In the genomic region with DNA sequence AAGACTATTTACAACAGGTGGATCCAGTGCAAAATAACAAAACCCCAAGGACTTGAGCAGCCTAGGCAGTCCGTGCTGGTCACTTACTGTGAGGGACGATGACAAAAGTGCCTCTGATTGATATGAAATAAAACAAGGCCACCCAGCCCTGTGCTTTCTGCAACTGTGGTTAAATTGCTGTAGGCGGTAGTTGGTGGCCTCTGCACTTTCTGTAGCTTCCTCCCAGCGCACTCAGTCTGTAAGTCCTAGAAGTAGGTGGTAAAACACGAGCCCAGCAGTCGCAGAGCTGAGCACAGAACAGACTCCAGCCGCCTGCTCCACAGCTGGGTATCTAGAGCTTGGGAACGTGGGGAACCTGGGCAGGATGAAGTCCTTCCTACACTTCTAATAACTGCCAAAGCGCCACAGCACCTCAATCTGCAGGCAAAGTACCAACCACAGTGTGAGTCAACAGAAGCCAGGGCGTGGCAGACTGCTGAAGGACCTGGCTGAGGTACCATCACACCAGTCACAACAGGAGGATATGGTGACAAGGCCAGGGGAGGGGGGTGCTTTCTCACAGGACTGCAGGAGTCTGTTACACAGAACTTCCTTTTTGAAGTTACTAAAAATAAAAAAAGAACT, we compare ENCODE assay signal across 20 mouse cellular contexts. TPM values are rescaled to one million over a fixed set of nuclear protein-coding genes. Genes with fewer than 3 reads are reported as not detected.
DNase-seq lines count a peak whose midpoint lies in the region; ATAC-seq lines count a peak whose summit lies in the region.
"Had no signal": no experiment of that assay in that cellular context is flagged by ENCODE, and none has a peak within 500 bp of the region (broad histone marks: within the 10 kb centered on the region; RNA-seq: fewer than 3 reads in every experiment).

No protein-coding gene starts in this region.

- 0 out of 2 replicates have a peak, but pooled peaks cover 14% of the 10 kb centered on the region for H3K36me3 ChIP-seq in intestine, embryonic 15.5 days
- no peaks in the 10 kb centered on the region for H3K36me3 ChIP-seq in intestine, embryonic 16.5 days (ENCODE audit: control insufficient read depth, insufficient read depth, low read length)
- peaks cover 45% of the 10 kb centered on the region for H3K36me3 ChIP-seq in megakaryocyte, embryonic 14.5 days (replicated peaks; ENCODE audit: low read length)

- H3K27ac ChIP-seq in intestine, embryonic 15.5 days: no peak overlapping the region
- H3K27ac ChIP-seq in intestine, embryonic 16.5 days (ENCODE audit: low read length): no peak overlapping the region
- H3K27ac ChIP-seq: forebrain, embryonic 10.5 days; heart, adult 2 months; hindbrain, embryonic 15.5 days; limb, embryonic 12.5 days; midbrain, embryonic 15.5 days; neural tube, embryonic 13.5 days had no signal

- ATAC-seq in intestine, embryonic 15.5 days: 0 out of 2 replicates have a peak, but pooled peaks have one; percentile 25
- no peak for ATAC-seq in intestine, embryonic 16.5 days
- ATAC-seq in CD4-positive, CD25-positive, alpha-beta regulatory T cell, adult 4 months: peak; percentile 87
- no peak; the same call in 1 of the 2 replicates for ATAC-seq in frontal cortex, adult (ENCODE audit: low TSS enrichment)
- ATAC-seq: midbrain, embryonic 15.5 days had no signal

- peak; percentile 74 for DNase-seq in induced T-regulatory cell, adult 2 months (ENCODE audit: low read depth)
- DNase-seq in layer of hippocampus, adult 9-10 months (ENCODE audit: low spot score): no peak
- no peak for DNase-seq in left cerebral cortex, adult 11 months (ENCODE audit: low spot score)
- DNase-seq: B cell, adult 2 months; cerebellum, adult 11-12 months; heart, adult 2 months; kidney, adult 9 months; lung, postnatal 10 days; thymus, adult 18-20 months had no signal

- no peaks in the 10 kb centered on the region for H3K9me3 ChIP-seq in intestine, embryonic 15.5 days
- no peaks in the 10 kb centered on the region for H3K9me3 ChIP-seq in intestine, embryonic 16.5 days (ENCODE audit: control insufficient read depth, low read length)
- no peaks in the 10 kb centered on the region for H3K9me3 ChIP-seq in megakaryocyte, embryonic 14.5 days
- H3K9me3 ChIP-seq: forebrain, embryonic 10.5 days; G1E; hindbrain, embryonic 15.5 days; limb, embryonic 12.5 days; midbrain, embryonic 15.5 days; neural tube, embryonic 13.5 days had no signal

- no peak overlapping the region for H3K4me3 ChIP-seq in intestine, embryonic 15.5 days (replicated peaks)
- H3K4me3 ChIP-seq in intestine, embryonic 16.5 days (ENCODE audit: low read length): no peak overlapping the region
- H3K4me3 ChIP-seq in megakaryocyte, embryonic 14.5 days (replicated peaks): peak overlapping the region; percentile 59
- H3K4me3 ChIP-seq: forebrain, embryonic 10.5 days; heart, adult 2 months; hindbrain, embryonic 15.5 days; limb, embryonic 12.5 days; midbrain, embryonic 15.5 days; neural tube, embryonic 13.5 days had no signal

- no peak overlapping the region for H3K9ac ChIP-seq in intestine, embryonic 15.5 days
- H3K9ac ChIP-seq in intestine, embryonic 16.5 days (ENCODE audit: low read depth, low read length): no peak overlapping the region
- H3K9ac ChIP-seq: hindbrain, embryonic 15.5 days; limb, embryonic 12.5 days; midbrain, embryonic 15.5 days; neural tube, embryonic 13.5 days had no signal

- H3K4me2 ChIP-seq in intestine, embryonic 15.5 days (replicated peaks): no peak overlapping the region
- H3K4me2 ChIP-seq in intestine, embryonic 16.5 days (ENCODE audit: low read depth, low read length): no peak overlapping the region
- H3K4me2 ChIP-seq: hindbrain, embryonic 15.5 days; limb, embryonic 12.5 days; midbrain, embryonic 15.5 days; neural tube, embryonic 13.5 days had no signal

- H3K27me3 ChIP-seq in intestine, embryonic 15.5 days (replicated peaks): no peaks in the 10 kb centered on the region
- H3K27me3 ChIP-seq in intestine, embryonic 16.5 days (replicated peaks; ENCODE audit: control insufficient read depth, insufficient read depth, low read length): no peaks in the 10 kb centered on the region
- H3K27me3 ChIP-seq in megakaryocyte, embryonic 14.5 days (replicated peaks): no peaks in the 10 kb centered on the region
- H3K27me3 ChIP-seq: hindbrain, embryonic 15.5 days; limb, embryonic 12.5 days; midbrain, embryonic 15.5 days; neural tube, embryonic 13.5 days had no signal

- 82% methylated on average over 10 of the region's 10 CpGs for WGBS in intestine, embryonic 15.5 days
- WGBS in intestine, embryonic 16.5 days: 88% methylated on average over 10 of the region's 10 CpGs

- no peaks in the 10 kb centered on the region for H3K4me1 ChIP-seq in intestine, embryonic 15.5 days (replicated peaks)
- H3K4me1 ChIP-seq in intestine, embryonic 16.5 days (ENCODE audit: control insufficient read depth, insufficient read depth, low read length): no peaks in the 10 kb centered on the region
- H3K4me1 ChIP-seq in megakaryocyte, embryonic 14.5 days: peaks cover 14% of the 10 kb centered on the region
- H3K4me1 ChIP-seq: forebrain, embryonic 10.5 days; hindbrain, embryonic 15.5 days; limb, embryonic 12.5 days; midbrain, embryonic 15.5 days; neural tube, embryonic 13.5 days had no signal

RNA-seq across cellular contexts. Expression of gene Atg14, which starts 29.0 kb away (rescaled TPM):
- 10.3 and 12.4 TPM in 2 replicates for polyA plus RNA-seq in intestine, embryonic 15.5 days (2015; fragmentation: Nextera tagmentation; extraction: Ambion mirVana)
- 11.4 and 11.7 TPM in 2 replicates for polyA plus RNA-seq in intestine, embryonic 16.5 days (2015; fragmentation: Nextera tagmentation; extraction: Ambion mirVana)
- 10 to 100 TPM; 12.9 to 23.0 TPM for polyA plus RNA-seq in CD4-positive, CD25-positive, alpha-beta regulatory T cell, adult 4 months (2017; shearing (Covaris generic))
- polyA plus RNA-seq in megakaryocyte, embryonic 14.5 days (2012; ENCODE audit: insufficient read depth, low replicate concordance): 0.28 TPM in 1 of 2 replicates, not detected in the other

Comparison
In these comparisons a context has a peak if more than half of its experiments do, and no peak if none do; other contexts are left out.
1. ATAC-seq: peak in intestine, embryonic 15.5 days (single experiment) and CD4-positive, CD25-positive, alpha-beta regulatory T cell, adult 4 months (single experiment); none in intestine, embryonic 16.5 days (single experiment) and frontal cortex, adult (single experiment).